Mouse (Mus musculus) limb, embryonic 13.5 days (tissue): Measurements from ENCODE around the gene Fto. TPM values are rescaled to one million over a fixed set of nuclear protein-coding genes. Genes with fewer than 3 reads are reported as not detected.

Experiments
- ATAC-seq: fragments of 200-750 bp; cut with Nextera tagmentation; 2 replicates; pipeline ENCODE4 v1.8.0; 2017; ENCODE audit warnings: low read depth, moderate number of reproducible peaks, moderate TSS enrichment; ENCODE audit not compliant: low FRiP score
- H3K27ac ChIP-seq: fragments of 300-500 bp; sonication (generic); 2 replicates; pipeline ENCODE4 v1.5.1; 2015; ENCODE audit warnings: inconsistent platforms, mild to moderate bottlenecking, moderate library complexity
- H3K27me3 ChIP-seq: fragments of 300-500 bp; sonication (generic); 2 replicates; pipeline ENCODE4 v1.6.1; 2015; ENCODE audit warnings: mild to moderate bottlenecking, inconsistent platforms
- H3K36me3 ChIP-seq: fragments of 300-500 bp; sonication (generic); 2 replicates; pipeline ENCODE4 v1.6.1; 2015; ENCODE audit warnings: inconsistent platforms, mild to moderate bottlenecking, moderate library complexity
- H3K4me1 ChIP-seq: fragments of 300-500 bp; sonication (generic); 2 replicates; pipeline ENCODE4 v1.6.1; 2015; ENCODE audit warnings: inconsistent platforms
- H3K4me2 ChIP-seq: fragments of 300-500 bp; sonication (generic); replicated peaks from 2 replicates; pipeline ENCODE4 v1.6.1; 2015; ENCODE audit warnings: inconsistent platforms, mild to moderate bottlenecking, moderate library complexity
- H3K4me3 ChIP-seq: fragments of 300-500 bp; sonication (generic); 2 replicates; pipeline ENCODE4 v1.5.1; 2015; ENCODE audit warnings: moderate library complexity, mild to moderate bottlenecking, inconsistent platforms
- H3K9ac ChIP-seq: fragments of 300-500 bp; sonication (generic); 2 replicates; pipeline ENCODE4 v1.6.1; 2015; ENCODE audit warnings: mild to moderate bottlenecking, inconsistent platforms
- H3K9me3 ChIP-seq: fragments of 300-500 bp; sonication (generic); 2 replicates; pipeline ENCODE4 v1.6.1; 2016; ENCODE audit warnings: inconsistent platforms
- WGBS: fragments of 180-500 bp; shearing (Covaris S2); methylation state at CpG from one replicate; pipeline ENCODE4 v1.1.7; 2015; 5-methylcytosine and 5-hydroxymethylcytosine counted together
- polyA plus RNA-seq: library from polyadenylated mRNA; unstranded; fragments of >200 nt; fragmentation: Nextera tagmentation; extraction: Ambion mirVana; gene quantifications from 2 replicates; pipeline ENCODE4 v1.2.1, GENCODE M21; 2015

The Fto gene
- polyA plus RNA-seq, 1 experiment from 2014 or later: 106 TPM

DNA sequence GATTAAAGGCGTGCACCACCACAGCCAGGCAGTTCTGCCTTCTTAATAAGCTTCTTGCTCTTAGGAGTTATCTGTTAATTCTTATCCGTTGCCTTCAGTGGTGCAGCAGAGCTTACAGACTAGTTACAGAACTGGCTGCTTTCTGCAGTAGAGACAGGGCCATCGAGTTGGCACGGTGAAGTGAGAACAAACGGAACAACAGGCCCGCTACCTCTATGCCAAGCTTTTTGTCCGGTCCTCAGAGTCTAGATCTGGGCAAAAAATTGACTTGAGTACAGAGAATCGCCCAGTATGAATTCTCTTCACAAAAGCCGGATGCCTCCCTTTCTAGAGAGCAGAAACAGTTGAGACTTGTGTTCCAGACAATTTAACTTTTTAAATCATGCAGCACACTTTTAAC is 290.4 kb downstream of the Fto start:
- H3K36me3 ChIP-seq: peaks cover 4% of the 10 kb centered on the region; the same call in 1 of the 2 replicates
- H3K4me1 ChIP-seq: peaks cover 17% of the 10 kb centered on the region
- WGBS: 94% methylated on average over 9 of the region's 9 CpGs
- no peak overlapping the region for H3K9ac ChIP-seq
- H3K27me3 ChIP-seq: peaks cover 53% of the 10 kb centered on the region
- ATAC-seq: no peak
- no peak overlapping the region for H3K4me3 ChIP-seq
- H3K4me2 ChIP-seq: no peak overlapping the region
- H3K27ac ChIP-seq: no peak overlapping the region
- no peaks in the 10 kb centered on the region for H3K9me3 ChIP-seq

- H3K9ac ChIP-seq: no peak overlapping the region
- 61% methylated on average over 8 of the region's 8 CpGs for WGBS
Observed at GRCm38 (mm10) chr8:91605901-91606300, 292.6 kb downstream of the Fto start.

DNA sequence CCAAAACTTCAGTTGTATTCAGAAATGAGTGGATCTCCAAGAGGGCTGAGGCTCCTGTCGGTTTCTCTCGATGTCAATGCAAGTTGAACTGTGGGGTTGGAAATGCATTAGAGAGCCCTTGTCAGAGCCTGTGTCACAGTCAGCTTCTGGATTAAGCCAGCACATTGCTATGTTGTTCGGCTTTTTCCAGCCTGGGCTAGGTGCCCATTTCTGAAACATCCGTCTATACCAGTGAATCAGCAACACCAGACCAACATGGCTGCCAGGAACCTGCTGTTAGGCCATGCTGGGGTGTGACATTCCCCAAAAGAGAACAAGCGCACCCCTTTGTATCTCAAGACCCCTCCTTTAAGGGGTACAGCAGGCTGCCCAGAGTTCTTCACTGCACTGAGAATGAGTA is 293.8 kb downstream of the Fto start:
- Histone ChIP-seq H3K27ac (no peak overlapping the region), H3K36me3 (peaks cover 4% of the 10 kb centered on the region; the same call in 1 of the 2 replicates), H3K27me3 (peaks cover 72% of the 10 kb centered on the region), H3K9me3 (no peaks in the 10 kb centered on the region), H3K4me1 (peaks cover 35% of the 10 kb centered on the region), H3K4me2 (no peak overlapping the region), H3K9ac (no peak overlapping the region), H3K4me3 (no peak overlapping the region)
- 81% methylated on average over 5 of the region's 5 CpGs for WGBS
- no peak for ATAC-seq

More at GRCm38 (mm10) chr8:91605901-91606300, 292.6 kb downstream of the Fto start:
- Histone ChIP-seq H3K4me3 (no peak overlapping the region), H3K27me3 (peaks cover 65% of the 10 kb centered on the region), H3K36me3 (peaks cover 4% of the 10 kb centered on the region; the same call in 1 of the 2 replicates), H3K9me3 (no peaks in the 10 kb centered on the region), H3K4me1 (peaks cover 23% of the 10 kb centered on the region), H3K27ac (no peak overlapping the region), H3K4me2 (no peak overlapping the region)
- no peak for ATAC-seq

DNA sequence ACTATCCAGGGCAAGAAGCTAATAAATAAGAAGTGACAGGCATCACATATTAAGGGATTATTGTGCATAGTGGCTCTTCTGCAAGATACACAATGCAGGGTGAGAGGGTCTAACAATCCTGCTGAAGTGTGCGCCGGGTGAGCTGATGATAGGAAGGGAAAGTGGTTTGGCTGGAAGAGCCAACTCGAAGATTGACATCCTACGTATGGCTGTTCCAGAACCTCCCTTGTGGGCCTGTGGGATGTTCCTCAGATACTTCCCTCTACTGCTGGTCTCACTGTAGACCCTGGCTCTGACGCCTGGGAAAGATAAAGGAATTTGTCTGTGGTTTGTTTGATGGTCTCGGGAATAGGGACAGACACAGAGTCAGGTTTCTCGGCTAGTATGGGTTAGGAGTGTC is 297.9 kb downstream of the Fto start:
- Histone ChIP-seq H3K9ac (no peak overlapping the region), H3K36me3 (no peaks in the 10 kb centered on the region), H3K4me3 (no peak overlapping the region), H3K27me3 (peaks cover 74% of the 10 kb centered on the region), H3K4me2 (no peak overlapping the region), H3K27ac (no peak overlapping the region), H3K4me1 (peaks cover 70% of the 10 kb centered on the region), H3K9me3 (no peaks in the 10 kb centered on the region)
- no peak for ATAC-seq
- 51% methylated on average over 7 of the region's 7 CpGs for WGBS

- Histone ChIP-seq H3K27me3 (peaks cover 79% of the 10 kb centered on the region), H3K4me2 (no peak overlapping the region), H3K4me1 (peaks cover 64% of the 10 kb centered on the region)
Observed at GRCm38 (mm10) chr8:91611723-91612362, 298.5 kb downstream of the Fto start.

GRCm38 (mm10) chr8:91612387-91613130 is 299.2 kb downstream of the Fto start:
- peaks cover 59% of the 10 kb centered on the region for H3K4me1 ChIP-seq
- no peak overlapping the region for H3K27ac ChIP-seq
- no peak for ATAC-seq
- peak overlapping the region; percentile 28 for H3K4me2 ChIP-seq
- WGBS: 20% methylated on average over 18 of the region's 18 CpGs
- H3K36me3 ChIP-seq: no peaks in the 10 kb centered on the region
- no peaks in the 10 kb centered on the region for H3K9me3 ChIP-seq
- no peak overlapping the region; the same call in 1 of the 2 replicates for H3K4me3 ChIP-seq
- H3K27me3 ChIP-seq: peaks cover 80% of the 10 kb centered on the region
- H3K9ac ChIP-seq: no peak overlapping the region

More at GRCm38 (mm10) chr8:91611723-91612362, 298.5 kb downstream of the Fto start:
- no peak for ATAC-seq
- H3K4me3 ChIP-seq: no peak overlapping the region
- WGBS: 30% methylated on average over 14 of the region's 14 CpGs
- no peaks in the 10 kb centered on the region for H3K9me3 ChIP-seq
- H3K36me3 ChIP-seq: no peaks in the 10 kb centered on the region
- H3K9ac ChIP-seq: no peak overlapping the region
- no peak overlapping the region for H3K27ac ChIP-seq

GRCm38 (mm10) chr8:91613603-91614002 is 300.3 kb downstream of the Fto start:
- Histone ChIP-seq H3K9me3 (no peaks in the 10 kb centered on the region), H3K27ac (peak overlapping the region; percentile 48; the same call in 1 of the 2 replicates), H3K27me3 (peaks cover 81% of the 10 kb centered on the region), H3K4me1 (peaks cover 59% of the 10 kb centered on the region), H3K4me2 (peak overlapping the region; percentile 28; the same call in 1 of the 2 replicates), H3K36me3 (no peaks in the 10 kb centered on the region), H3K9ac (no peak overlapping the region), H3K4me3 (no peak overlapping the region)
- peak; percentile 87 for ATAC-seq
- WGBS: 10% methylated on average over 9 of the region's 9 CpGs

- Histone ChIP-seq H3K27ac (no peak overlapping the region), H3K9me3 (no peaks in the 10 kb centered on the region), H3K27me3 (peaks cover 79% of the 10 kb centered on the region), H3K36me3 (no peaks in the 10 kb centered on the region), H3K4me1 (peaks cover 59% of the 10 kb centered on the region), H3K9ac (no peak overlapping the region), H3K4me2 (peak overlapping the region; percentile 12; the same call in 1 of the 2 replicates), H3K4me3 (no peak overlapping the region)
- ATAC-seq: no peak
- WGBS: 39% methylated on average over 8 of the region's 8 CpGs
Observed at GRCm38 (mm10) chr8:91615196-91615595, 301.9 kb downstream of the Fto start.

DNA sequence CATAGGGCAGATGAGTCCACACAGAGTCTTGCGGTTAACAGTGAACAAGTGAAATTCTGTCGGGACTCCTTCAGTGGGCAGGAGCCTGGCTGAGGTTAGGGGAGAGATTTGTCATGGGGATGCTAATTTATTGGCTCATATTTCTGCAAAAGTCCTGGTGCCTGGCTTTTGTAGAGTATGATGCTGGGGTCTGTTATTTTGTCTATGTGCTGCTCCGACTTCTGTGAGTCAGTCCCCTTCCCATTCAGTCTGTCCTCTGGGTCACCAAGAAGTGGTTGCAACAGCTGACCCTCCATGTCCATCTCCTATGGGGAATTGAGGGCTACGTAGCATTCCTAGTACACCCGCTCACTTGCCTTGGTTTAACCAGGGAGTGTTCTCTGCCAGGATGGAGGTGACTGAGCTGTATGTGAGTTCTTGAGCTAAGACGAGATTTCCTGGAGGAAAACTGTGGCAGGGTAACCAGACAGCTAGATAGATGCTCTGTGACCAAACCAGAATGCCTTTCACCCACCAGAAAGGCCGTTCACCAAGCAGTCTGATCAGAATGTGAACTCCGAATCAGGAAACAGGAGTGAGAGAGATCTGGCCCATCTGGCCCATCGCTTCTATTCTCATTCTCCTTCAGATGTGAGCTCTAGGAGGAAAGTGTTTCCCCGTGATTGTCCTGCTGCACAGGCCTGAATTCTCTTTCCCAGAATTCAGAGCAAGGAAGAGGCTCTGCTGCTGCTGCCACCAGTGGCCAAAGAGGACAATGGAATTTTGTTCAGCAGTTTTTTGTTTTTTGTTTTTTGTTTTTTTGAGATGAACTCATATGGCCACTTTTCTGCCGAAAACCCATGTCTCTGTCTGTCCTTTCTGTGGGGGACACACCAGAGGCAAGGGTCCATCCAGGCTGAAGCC is 302.7 kb downstream of the Fto start:
- Histone ChIP-seq H3K27me3 (peaks cover 78% of the 10 kb centered on the region), H3K9ac (no peak overlapping the region), H3K36me3 (no peaks in the 10 kb centered on the region), H3K27ac (no peak overlapping the region), H3K4me1 (peaks cover 52% of the 10 kb centered on the region), H3K9me3 (no peaks in the 10 kb centered on the region), H3K4me3 (no peak overlapping the region), H3K4me2 (no peak overlapping the region)
- WGBS: 70% methylated on average over 11 of the region's 11 CpGs
- ATAC-seq: no peak

GRCm38 (mm10) chr8:91617772-91618171 is 304.4 kb downstream of the Fto start:
- 64% methylated on average over 5 of the region's 5 CpGs for WGBS

GRCm38 (mm10) chr8:91622757-91623156 is 309.4 kb downstream of the Fto start:
- no peak for ATAC-seq
- H3K4me1 ChIP-seq: peaks cover 19% of the 10 kb centered on the region
- peaks cover 94% of the 10 kb centered on the region for H3K27me3 ChIP-seq
- H3K9ac ChIP-seq: no peak overlapping the region
- 21% methylated on average over 12 of the region's 12 CpGs for WGBS
- H3K27ac ChIP-seq: no peak overlapping the region
- no peaks in the 10 kb centered on the region for H3K9me3 ChIP-seq
- H3K4me2 ChIP-seq: no peak overlapping the region
- no peak overlapping the region for H3K4me3 ChIP-seq
- H3K36me3 ChIP-seq: no peaks in the 10 kb centered on the region

More at GRCm38 (mm10) chr8:91617772-91618171, 304.4 kb downstream of the Fto start:
- Histone ChIP-seq H3K4me2 (no peak overlapping the region), H3K36me3 (no peaks in the 10 kb centered on the region), H3K9me3 (no peaks in the 10 kb centered on the region), H3K4me3 (no peak overlapping the region), H3K27ac (no peak overlapping the region), H3K9ac (no peak overlapping the region), H3K4me1 (peaks cover 37% of the 10 kb centered on the region), H3K27me3 (peaks cover 79% of the 10 kb centered on the region)
- ATAC-seq: no peak
